Mouse (Mus musculus): ENCODE data around the gene Ift81. TPM values are rescaled to one million over a fixed set of nuclear protein-coding genes. Genes with fewer than 3 reads are reported as not detected.

Gene Ift81
- polyA plus RNA-seq, 1 experiment from 2014 or later = 42.2 TPM

DNA sequence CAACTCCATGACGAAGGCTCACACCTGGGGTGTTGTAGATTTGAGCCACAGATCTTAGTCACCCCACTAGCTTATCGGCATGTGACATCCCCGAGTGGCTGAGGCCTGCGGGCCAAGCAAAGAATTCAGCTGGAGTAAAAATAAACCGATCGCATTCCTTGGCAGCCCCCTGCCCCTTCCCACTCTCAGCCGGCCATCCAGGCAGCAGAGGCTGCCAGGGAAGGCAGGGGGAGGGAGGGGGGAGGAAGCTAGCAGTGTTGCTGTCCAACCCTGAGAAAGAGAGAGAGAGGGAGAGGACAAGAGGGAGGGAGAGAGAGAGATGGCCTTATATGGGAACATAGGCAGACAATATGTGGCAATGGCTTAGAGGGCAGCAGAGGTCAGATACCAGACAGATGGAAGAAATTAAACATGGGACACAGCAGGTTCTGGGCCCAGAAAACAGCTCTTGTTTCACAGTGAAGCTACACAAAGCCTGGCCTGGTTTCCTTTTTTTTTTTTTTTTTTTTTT is 7.1 kb upstream of the Ift81 start:
- Histone ChIP-seq H3K27me3 (ENCODE audit: low read depth, poor library complexity, severe bottlenecking) (no peaks in the 10 kb centered on the region), H3K9me3 (replicated peaks) (no peaks in the 10 kb centered on the region; the same call in 1 of the 2 replicates), H3K27ac (peak overlapping the region; percentile 92), H3K4me3 (peak overlapping the region; percentile 16), H3K36me3 (no peaks in the 10 kb centered on the region), H3K4me1 (peaks cover 43% of the 10 kb centered on the region)
- peak; percentile 75 for DNase-seq (ENCODE audit: low spot score)
- 3% methylated on average over 7 of the region's 7 CpGs for WGBS

DNA sequence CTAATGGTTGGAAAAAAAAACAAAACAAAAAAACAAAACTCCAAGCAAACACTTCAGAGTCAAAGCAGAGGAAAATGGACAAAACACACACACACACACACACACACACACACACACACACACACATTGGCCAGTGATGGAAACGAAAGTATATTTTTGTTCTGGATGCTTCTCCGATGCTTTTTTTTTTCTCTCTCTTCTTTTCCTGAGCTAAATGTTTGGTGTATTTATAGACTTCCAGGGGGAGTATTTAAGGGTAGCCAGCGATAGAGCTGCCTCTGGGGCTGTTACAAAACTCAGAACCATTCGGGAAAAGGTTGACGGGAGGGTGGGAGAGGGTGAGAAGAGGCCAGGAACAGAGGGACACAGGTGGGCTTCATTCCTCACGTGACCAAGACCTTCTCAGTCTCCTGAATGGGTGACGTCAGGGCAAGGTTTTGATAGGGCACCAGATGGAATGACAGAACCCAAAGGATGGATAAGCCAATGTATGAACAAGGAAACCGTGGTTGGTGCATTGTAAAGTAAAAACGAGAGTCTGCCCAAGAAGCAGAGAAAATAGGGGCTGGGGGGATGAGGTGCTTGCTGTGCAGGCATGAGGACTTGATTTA is 5.5 kb upstream of the Ift81 start:
- no peak for DNase-seq (ENCODE audit: low spot score)
- 89% methylated on average over 9 of the region's 9 CpGs for WGBS
- no peaks in the 10 kb centered on the region; the same call in 1 of the 2 replicates for H3K9me3 ChIP-seq (replicated peaks)
- H3K27ac ChIP-seq = peak overlapping the region; percentile 92; the same call in 1 of the 2 replicates
- no peaks in the 10 kb centered on the region for H3K27me3 ChIP-seq (ENCODE audit: low read depth, poor library complexity, severe bottlenecking)
- H3K4me3 ChIP-seq = no peak overlapping the region
- peaks cover 44% of the 10 kb centered on the region for H3K4me1 ChIP-seq
- H3K36me3 ChIP-seq = no peaks in the 10 kb centered on the region

DNA sequence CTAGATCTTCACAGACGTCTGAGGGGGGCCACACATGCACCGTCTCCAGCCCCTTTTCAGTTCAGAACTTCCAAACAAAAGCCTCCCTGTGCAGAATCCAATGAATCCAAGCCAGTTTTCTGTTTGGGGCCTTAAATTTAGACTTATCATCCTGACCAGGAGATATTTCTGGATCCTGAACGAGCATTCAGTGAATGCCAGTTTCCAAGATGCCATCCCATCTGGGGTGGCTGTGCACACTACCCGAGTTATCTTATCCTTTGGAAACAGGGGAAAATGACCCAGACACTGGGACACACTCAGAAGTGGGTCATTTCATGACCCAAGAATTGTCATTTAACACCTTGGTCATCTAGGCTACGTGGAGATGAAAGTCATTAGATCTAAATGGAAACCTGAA is 3.4 kb upstream of the Ift81 start:
- Histone ChIP-seq H3K4me1 (peaks cover 54% of the 10 kb centered on the region), H3K4me3 (no peak overlapping the region), H3K27ac (no peak overlapping the region; the same call in 1 of the 2 replicates), H3K27me3 (ENCODE audit: low read depth, poor library complexity, severe bottlenecking) (no peaks in the 10 kb centered on the region), H3K9me3 (replicated peaks) (no peaks in the 10 kb centered on the region), H3K36me3 (peaks cover 3% of the 10 kb centered on the region; the same call in 1 of the 2 replicates)
- 70% methylated on average over 5 of the region's 5 CpGs for WGBS
- DNase-seq (ENCODE audit: low spot score) = no peak

DNA sequence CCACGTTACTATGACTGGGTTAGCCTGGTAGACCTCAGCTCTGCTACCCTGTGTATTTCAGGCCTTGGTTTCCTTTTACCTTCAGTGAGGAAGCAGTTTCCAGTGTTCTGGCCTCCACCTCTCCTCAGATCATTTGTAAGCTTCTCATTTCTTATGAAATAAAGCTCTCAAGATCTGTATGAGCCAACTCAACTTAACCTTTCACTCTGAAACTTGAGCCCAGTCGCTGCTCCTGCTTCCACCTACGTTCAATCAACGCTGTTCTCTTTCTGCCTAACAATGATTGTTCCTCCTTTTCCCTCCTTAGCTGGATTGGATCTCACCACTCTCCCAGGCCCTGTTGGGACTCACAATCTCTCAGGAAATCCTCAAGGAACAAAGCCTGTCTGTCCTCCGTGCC is 2.7 kb downstream of the Ift81 start:
- Histone ChIP-seq H3K27me3 (ENCODE audit: low read depth, poor library complexity, severe bottlenecking) (no peaks in the 10 kb centered on the region), H3K27ac (peak overlapping the region; percentile 57), H3K4me1 (peaks cover 28% of the 10 kb centered on the region), H3K4me3 (no peak overlapping the region), H3K9me3 (replicated peaks) (no peaks in the 10 kb centered on the region), H3K36me3 (peaks cover 40% of the 10 kb centered on the region)
- 74% methylated on average over 5 of the region's 5 CpGs for whole genome bisulfite sequencing
- DNase-seq (ENCODE audit: low spot score) = no peak

DNA sequence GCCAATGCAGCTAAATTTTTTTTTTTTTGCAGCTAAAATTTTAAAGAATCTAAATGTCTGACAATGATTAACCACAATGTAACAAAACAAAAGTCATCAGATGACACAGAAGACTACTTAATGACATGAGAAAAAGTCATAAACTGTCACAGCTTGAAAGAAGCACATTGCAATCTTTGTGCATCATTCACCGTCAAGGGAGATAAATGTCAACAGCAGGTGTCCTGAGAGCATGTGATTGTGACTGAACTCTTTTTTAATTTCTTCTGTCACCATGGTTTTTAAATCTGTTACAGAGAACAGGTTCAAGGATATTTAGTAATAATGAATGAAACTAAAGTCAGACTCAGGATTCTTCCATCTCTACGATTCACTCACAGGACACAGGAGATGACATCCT is 9.4 kb downstream of the Ift81 start:
- H3K4me3 ChIP-seq = no peak overlapping the region
- WGBS = 94% methylated on average over 2 of the region's 2 CpGs
- H3K9me3 ChIP-seq (replicated peaks) = no peaks in the 10 kb centered on the region
- peaks cover 95% of the 10 kb centered on the region for H3K36me3 ChIP-seq
- H3K27me3 ChIP-seq (ENCODE audit: low read depth, poor library complexity, severe bottlenecking) = no peaks in the 10 kb centered on the region
- DNase-seq (ENCODE audit: low spot score) = no peak
- H3K27ac ChIP-seq = no peak overlapping the region
- H3K4me1 ChIP-seq = no peaks in the 10 kb centered on the region

DNA sequence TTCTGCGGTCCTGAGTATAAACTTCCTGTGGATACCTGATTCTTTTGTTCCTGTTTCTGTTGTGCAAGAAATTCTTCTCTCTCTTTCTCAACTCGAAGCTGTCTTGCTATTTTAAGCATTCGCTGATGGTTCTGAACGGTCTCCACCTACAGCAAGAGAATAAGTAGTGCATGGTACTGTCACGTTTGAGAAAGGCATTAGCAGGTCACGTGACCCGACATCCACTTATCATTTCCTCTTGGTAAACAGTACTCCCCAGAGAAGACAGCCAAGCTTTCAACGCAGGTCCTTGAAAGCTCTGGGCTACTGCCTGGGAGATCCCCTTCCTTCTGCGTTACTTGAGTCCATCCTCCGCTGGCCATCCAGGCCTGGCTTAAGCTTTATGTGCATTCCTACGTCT is 12.1 kb downstream of the Ift81 start:
- 89% methylated on average over 11 of the region's 11 CpGs for WGBS
- Histone ChIP-seq H3K27ac (no peak overlapping the region), H3K27me3 (ENCODE audit: low read depth, poor library complexity, severe bottlenecking) (no peaks in the 10 kb centered on the region), H3K4me3 (no peak overlapping the region), H3K36me3 (peaks cover 97% of the 10 kb centered on the region), H3K4me1 (no peaks in the 10 kb centered on the region), H3K9me3 (replicated peaks) (no peaks in the 10 kb centered on the region)
- DNase-seq (ENCODE audit: low spot score) = no peak

DNA sequence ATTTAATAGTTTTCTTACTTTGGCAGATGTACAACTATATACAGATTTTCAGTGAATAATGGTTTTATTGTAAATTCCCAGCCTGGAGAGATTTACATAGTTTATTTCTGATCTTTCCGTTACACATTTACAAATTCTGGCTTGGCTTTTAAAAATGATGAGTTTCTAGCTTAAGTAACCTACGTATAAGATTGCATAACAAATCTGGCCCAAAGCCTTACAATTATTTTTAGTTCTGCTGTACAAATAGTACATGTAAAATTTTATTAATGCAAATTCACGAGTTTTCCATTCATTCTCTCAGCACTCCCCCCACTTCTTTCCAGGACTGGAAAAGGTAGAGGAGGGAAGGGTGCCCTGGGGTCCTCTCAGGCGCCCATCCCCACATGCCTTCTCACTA is 18.8 kb downstream of the Ift81 start:
- Histone ChIP-seq H3K9me3 (replicated peaks) (no peaks in the 10 kb centered on the region), H3K27ac (no peak overlapping the region), H3K4me1 (no peaks in the 10 kb centered on the region), H3K27me3 (ENCODE audit: low read depth, poor library complexity, severe bottlenecking) (no peaks in the 10 kb centered on the region), H3K4me3 (no peak overlapping the region), H3K36me3 (peaks cover 89% of the 10 kb centered on the region)
- no peak for DNase-seq (ENCODE audit: low spot score)
- WGBS = 95% methylated on average over 4 of the region's 4 CpGs

DNA sequence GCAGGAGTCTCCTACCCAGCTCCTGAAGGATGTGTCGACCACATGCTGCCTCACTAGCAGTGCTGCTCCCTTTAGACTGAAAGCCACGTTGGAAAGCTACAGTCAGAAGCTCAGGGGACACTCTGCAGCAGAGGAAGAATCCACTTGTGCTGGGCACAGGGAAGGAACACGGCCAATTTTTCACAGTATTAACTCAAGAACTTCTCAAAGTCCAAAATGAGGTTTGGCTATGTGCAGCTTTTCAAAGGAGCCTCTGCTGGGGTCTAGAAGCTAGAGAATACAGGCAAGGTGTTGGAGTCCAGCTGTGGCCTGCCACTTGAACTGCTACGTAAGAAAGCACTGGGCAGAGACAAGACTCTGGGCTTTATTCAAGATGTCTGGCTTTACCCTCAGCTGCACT is 24.4 kb downstream of the Ift81 start:
- Histone ChIP-seq H3K4me1 (no peaks in the 10 kb centered on the region), H3K9me3 (replicated peaks) (no peaks in the 10 kb centered on the region), H3K4me3 (no peak overlapping the region), H3K27me3 (ENCODE audit: low read depth, poor library complexity, severe bottlenecking) (no peaks in the 10 kb centered on the region), H3K36me3 (peaks cover 64% of the 10 kb centered on the region), H3K27ac (no peak overlapping the region)
- WGBS = 83% methylated on average over 4 of the region's 4 CpGs
- DNase-seq (ENCODE audit: low spot score) = no peak

DNA sequence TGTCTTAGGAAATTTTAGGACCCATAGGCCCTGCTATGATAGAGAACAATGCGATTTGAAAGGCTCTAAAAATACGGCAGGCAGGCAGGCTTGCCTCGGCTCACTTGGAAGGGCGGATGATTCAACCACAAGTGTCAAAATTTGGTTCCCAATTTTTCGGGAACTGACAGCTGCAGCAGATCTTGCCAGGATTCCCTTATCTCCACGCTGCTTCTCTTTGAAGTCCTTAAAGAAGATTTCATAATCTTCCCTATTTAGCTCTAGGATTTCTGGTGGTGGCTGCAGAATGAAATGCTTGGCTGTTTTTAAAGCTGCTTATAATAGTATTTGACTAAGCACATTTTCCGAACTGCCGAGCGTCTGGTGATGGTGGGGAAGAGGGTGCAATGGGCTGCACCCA is 28.8 kb downstream of the Ift81 start:
- no peak overlapping the region for H3K4me3 ChIP-seq
- no peaks in the 10 kb centered on the region for H3K9me3 ChIP-seq (replicated peaks)
- no peaks in the 10 kb centered on the region for H3K4me1 ChIP-seq
- peaks cover 41% of the 10 kb centered on the region for H3K36me3 ChIP-seq
- 89% methylated on average over 9 of the region's 9 CpGs for WGBS
- H3K27ac ChIP-seq = no peak overlapping the region
- H3K27me3 ChIP-seq (ENCODE audit: low read depth, poor library complexity, severe bottlenecking) = no peaks in the 10 kb centered on the region
- no peak for DNase-seq (ENCODE audit: low spot score)

DNA sequence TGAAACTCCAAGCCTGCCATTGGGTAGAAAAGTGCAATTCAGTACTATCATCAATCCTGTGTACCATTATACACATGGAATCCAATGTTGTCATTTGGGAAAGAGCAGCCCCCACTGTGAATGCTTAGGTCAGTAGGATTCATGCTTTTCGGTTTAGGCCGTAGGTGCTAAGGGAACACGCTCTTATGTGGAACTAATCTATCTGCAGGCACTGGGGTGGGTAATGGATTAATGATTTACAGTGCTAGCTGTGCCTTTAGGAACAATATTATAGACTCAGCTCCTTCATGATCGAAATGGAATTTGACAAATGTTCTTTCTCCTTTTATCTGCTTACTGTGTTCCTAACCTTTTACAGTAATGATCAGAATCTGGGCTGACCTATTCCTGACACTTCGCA is 30.2 kb downstream of the Ift81 start:
- Histone ChIP-seq H3K4me1 (no peaks in the 10 kb centered on the region), H3K27ac (no peak overlapping the region), H3K9me3 (replicated peaks) (no peaks in the 10 kb centered on the region), H3K27me3 (ENCODE audit: low read depth, poor library complexity, severe bottlenecking) (no peaks in the 10 kb centered on the region), H3K4me3 (no peak overlapping the region), H3K36me3 (peaks cover 41% of the 10 kb centered on the region)
- 92% methylated on average over 5 of the region's 5 CpGs for WGBS
- no peak for DNase-seq (ENCODE audit: low spot score)

DNA sequence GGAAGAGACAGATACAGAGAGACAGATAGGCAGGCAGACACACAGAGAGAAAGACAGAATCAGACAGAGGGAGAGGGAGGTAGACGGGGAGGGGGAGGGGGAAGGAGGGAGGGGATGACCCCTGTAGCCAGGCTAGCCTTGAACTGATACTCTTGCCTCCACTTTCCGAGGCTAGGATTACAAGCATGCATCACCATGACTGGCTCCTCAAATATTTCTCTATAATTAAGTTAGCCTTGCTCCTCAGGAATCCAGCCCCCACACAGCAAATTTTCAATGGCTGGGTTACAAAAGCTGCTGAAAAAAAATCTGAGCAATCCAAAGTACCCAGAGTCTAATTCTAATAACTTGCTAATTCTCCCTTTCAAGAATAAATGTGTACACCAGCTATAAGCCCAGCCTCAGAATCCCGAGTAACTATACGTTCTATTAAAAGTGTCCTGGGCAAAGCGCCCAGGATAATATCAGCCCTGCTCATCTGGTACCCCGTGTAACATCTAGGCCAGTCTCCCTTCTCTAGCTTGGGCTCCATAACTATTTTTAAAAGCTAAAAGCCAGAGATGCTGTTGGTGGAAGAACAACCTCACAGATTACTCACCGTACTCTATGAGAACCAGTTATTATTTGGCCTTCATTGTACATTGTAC is 37.5 kb downstream of the Ift81 start:
- DNase-seq (ENCODE audit: low spot score) = no peak
- Histone ChIP-seq H3K4me1 (no peaks in the 10 kb centered on the region), H3K27me3 (ENCODE audit: low read depth, poor library complexity, severe bottlenecking) (no peaks in the 10 kb centered on the region), H3K36me3 (peaks cover 72% of the 10 kb centered on the region), H3K9me3 (replicated peaks) (no peaks in the 10 kb centered on the region), H3K27ac (no peak overlapping the region), H3K4me3 (no peak overlapping the region)
- 83% methylated on average over 7 of the region's 7 CpGs for WGBS

DNA sequence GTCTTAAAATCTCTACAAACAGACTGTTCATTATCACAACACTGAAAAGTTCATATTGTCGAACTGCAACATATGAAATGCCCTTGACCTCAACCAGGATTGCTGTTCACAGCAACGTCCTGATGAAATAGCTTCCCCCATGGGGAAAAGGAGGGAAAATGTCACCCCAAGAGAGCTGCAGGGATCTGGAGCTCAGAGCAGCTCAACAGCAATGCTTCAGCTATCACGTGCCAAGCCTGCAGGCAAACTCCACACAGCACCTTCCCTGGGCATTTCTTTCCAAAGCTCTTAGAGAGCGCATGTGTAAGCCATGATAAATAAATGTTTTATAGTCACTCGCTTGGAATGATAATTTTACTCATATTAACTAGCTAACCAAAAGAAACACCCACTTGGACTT is 42.3 kb downstream of the Ift81 start:
- Histone ChIP-seq H3K4me3 (no peak overlapping the region), H3K27ac (no peak overlapping the region), H3K36me3 (peaks cover 59% of the 10 kb centered on the region), H3K9me3 (replicated peaks) (no peaks in the 10 kb centered on the region), H3K27me3 (ENCODE audit: low read depth, poor library complexity, severe bottlenecking) (no peaks in the 10 kb centered on the region), H3K4me1 (no peaks in the 10 kb centered on the region)
- 88% methylated on average over 5 of the region's 5 CpGs for WGBS
- no peak for DNase-seq (ENCODE audit: low spot score)

DNA sequence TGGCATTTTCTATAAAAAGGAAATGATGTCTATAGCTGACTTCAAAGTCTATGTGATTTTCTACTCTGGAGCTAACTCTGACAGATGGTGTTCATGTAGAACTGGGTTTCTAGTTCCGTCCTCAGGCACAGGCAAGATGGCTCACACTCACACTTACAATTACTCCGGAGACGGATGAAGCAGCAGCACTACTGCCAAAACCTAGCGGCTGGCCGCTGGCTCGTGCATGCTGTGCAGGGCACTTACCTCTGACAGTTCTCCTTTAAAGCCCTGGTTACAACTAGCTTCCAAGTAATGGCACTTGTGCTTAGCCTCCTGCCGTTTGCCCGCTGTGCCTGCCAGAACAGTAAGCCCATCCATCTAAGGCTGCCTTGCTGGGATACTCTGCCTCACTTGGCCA is 47.7 kb downstream of the Ift81 start:
- no peak overlapping the region for H3K4me3 ChIP-seq
- H3K4me1 ChIP-seq = no peaks in the 10 kb centered on the region
- H3K27ac ChIP-seq = no peak overlapping the region
- no peak for DNase-seq (ENCODE audit: low spot score)
- WGBS = 77% methylated on average over 8 of the region's 8 CpGs
- H3K27me3 ChIP-seq (ENCODE audit: low read depth, poor library complexity, severe bottlenecking) = no peaks in the 10 kb centered on the region
- no peaks in the 10 kb centered on the region for H3K9me3 ChIP-seq (replicated peaks)
- peaks cover 72% of the 10 kb centered on the region for H3K36me3 ChIP-seq
